Mouse (Mus musculus) ES-E14 (cell line): ENCODE measurements at regions not wholly inside any gene's neighbourhood (a gene's known extent, or its start where the extent isn't known, plus 50 kb on each side); places are given as distances from the start of the nearest gene placed in this dataset.

ENCODE experiments used
- HCFC1 ChIP-seq: IDR thresholded peaks from 2 replicates; pipeline ENCODE4 v1.6.1; 2012; ENCODE audit warnings: low read length, inconsistent platforms, borderline replicate concordance; ENCODE audit not compliant: insufficient read depth
- ZC3H11A ChIP-seq: IDR thresholded peaks from 2 replicates; pipeline ENCODE4 v1.6.1; 2012; ENCODE audit warnings: low read depth, mild to moderate bottlenecking, inconsistent platforms, low read length, borderline replicate concordance
- ZNF384 ChIP-seq: IDR thresholded peaks from 2 replicates; pipeline ENCODE4 v1.6.1; 2012; ENCODE audit warnings: low read depth, low read length, inconsistent platforms

- no peak for TF ChIP-seq ZC3H11A
- TF ChIP-seq ZNF384 = no peak
- TF ChIP-seq HCFC1 = no peak
These were observed 262.3 kb downstream of the Gm28710 start for GRCm38 (mm10) chr5:17053935-17054334.
